Mouse (Mus musculus): ENCODE results near the gene Sf1.

- TF ChIP-seq CTCF (IDR thresholded peaks at IDR 0.05; ENCODE audit: low read depth) = no peak
- TF ChIP-seq EP300 (optimal IDR thresholded peaks at IDR 0.05) = no peak
These were observed 60.8 kb downstream of the Sf1 start for GRCm38 (mm10) chr19:6424137-6424881.

Data from stomach, postnatal 0 days (tissue).